Mouse (Mus musculus): ENCODE results near the gene Atg4a-ps. TPM values are rescaled to one million over a fixed set of nuclear protein-coding genes. Genes with fewer than 3 reads are reported as not detected.

Atg4a-ps gene
- polyA plus RNA-seq, 1 experiment from 2014 or later: 0.09 TPM

DNA sequence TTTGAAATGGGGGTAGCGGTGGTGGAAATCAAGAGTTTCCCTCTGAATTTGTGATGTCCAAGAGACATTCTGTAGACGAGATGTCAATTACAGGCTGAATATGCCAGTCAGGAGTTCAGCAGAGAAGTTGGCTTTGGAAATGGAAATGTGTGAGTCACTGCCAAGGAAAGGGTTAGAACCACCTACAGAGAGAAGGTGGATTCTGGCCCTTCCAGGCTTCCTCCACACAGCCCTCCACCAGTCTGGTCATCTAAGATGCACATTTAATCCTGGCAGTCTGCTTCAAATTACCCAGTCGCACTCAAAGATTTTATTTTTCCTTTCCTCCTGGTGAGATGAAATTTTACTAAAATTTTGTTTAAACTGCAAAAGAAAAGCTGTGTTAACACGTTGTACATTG lies 26.2 kb upstream of the Atg4a-ps start:
- no peaks in the 10 kb centered on the region for H3K9me3 ChIP-seq (replicated peaks; ENCODE audit: control insufficient read depth, low read length)
- H3K4me2 ChIP-seq: no peak overlapping the region
- H3K4me3 ChIP-seq (ENCODE audit: low read depth, low read length): no peak overlapping the region
- no peak overlapping the region for H3K9ac ChIP-seq (ENCODE audit: low read depth, low read length)
- no peaks in the 10 kb centered on the region for H3K36me3 ChIP-seq (ENCODE audit: control insufficient read depth, insufficient read depth, low read length)
- H3K27ac ChIP-seq (ENCODE audit: low read depth, low read length): no peak overlapping the region
- H3K4me1 ChIP-seq (ENCODE audit: control insufficient read depth, insufficient read depth, low read length): no peaks in the 10 kb centered on the region; the same call in 1 of the 2 replicates
- ATAC-seq (replicated peaks; ENCODE audit: insufficient number of reproducible peaks, low FRiP score, low TSS enrichment): no peak
- WGBS (ENCODE audit: insufficient replicate concordance): 73% methylated on average over 4 of the region's 4 CpGs
- H3K27me3 ChIP-seq (ENCODE audit: control insufficient read depth, insufficient read depth, low read length): no peaks in the 10 kb centered on the region

- 92% methylated on average over 3 of the region's 3 CpGs for WGBS (ENCODE audit: insufficient replicate concordance)
- H3K9ac ChIP-seq (ENCODE audit: low read depth, low read length): no peak overlapping the region
These were observed 17.5 kb upstream of the Atg4a-ps start for GRCm38 (mm10) chr3:103663385-103663784.

GRCm38 (mm10) chr3:103661714-103662113 lies 15.8 kb upstream of the Atg4a-ps start:
- no peak for ATAC-seq (replicated peaks; ENCODE audit: insufficient number of reproducible peaks, low FRiP score, low TSS enrichment)
- WGBS (ENCODE audit: insufficient replicate concordance): 80% methylated on average over 8 of the region's 8 CpGs
- Histone ChIP-seq H3K36me3 (ENCODE audit: control insufficient read depth, insufficient read depth, low read length) (no peaks in the 10 kb centered on the region), H3K9ac (ENCODE audit: low read depth, low read length) (no peak overlapping the region), H3K9me3 (replicated peaks; ENCODE audit: control insufficient read depth, low read length) (no peaks in the 10 kb centered on the region), H3K27me3 (ENCODE audit: control insufficient read depth, insufficient read depth, low read length) (0 out of 2 replicates have a peak, but pooled peaks cover 3% of the 10 kb centered on the region), H3K4me3 (ENCODE audit: low read depth, low read length) (no peak overlapping the region), H3K27ac (ENCODE audit: low read depth, low read length) (no peak overlapping the region), H3K4me2 (no peak overlapping the region), H3K4me1 (ENCODE audit: control insufficient read depth, insufficient read depth, low read length) (0 out of 2 replicates have a peak, but pooled peaks cover 4% of the 10 kb centered on the region)

More at GRCm38 (mm10) chr3:103663385-103663784, 17.5 kb upstream of the Atg4a-ps start:
- no peaks in the 10 kb centered on the region for H3K36me3 ChIP-seq (ENCODE audit: control insufficient read depth, insufficient read depth, low read length)
- H3K27me3 ChIP-seq (ENCODE audit: control insufficient read depth, insufficient read depth, low read length): 0 out of 2 replicates have a peak, but pooled peaks cover 3% of the 10 kb centered on the region
- no peak for ATAC-seq (replicated peaks; ENCODE audit: insufficient number of reproducible peaks, low FRiP score, low TSS enrichment)
- no peak overlapping the region for H3K4me3 ChIP-seq (ENCODE audit: low read depth, low read length)
- H3K27ac ChIP-seq (ENCODE audit: low read depth, low read length): no peak overlapping the region
- H3K4me2 ChIP-seq: no peak overlapping the region
- no peaks in the 10 kb centered on the region for H3K4me1 ChIP-seq (ENCODE audit: control insufficient read depth, insufficient read depth, low read length)
- H3K9me3 ChIP-seq (replicated peaks; ENCODE audit: control insufficient read depth, low read length): no peaks in the 10 kb centered on the region

DNA sequence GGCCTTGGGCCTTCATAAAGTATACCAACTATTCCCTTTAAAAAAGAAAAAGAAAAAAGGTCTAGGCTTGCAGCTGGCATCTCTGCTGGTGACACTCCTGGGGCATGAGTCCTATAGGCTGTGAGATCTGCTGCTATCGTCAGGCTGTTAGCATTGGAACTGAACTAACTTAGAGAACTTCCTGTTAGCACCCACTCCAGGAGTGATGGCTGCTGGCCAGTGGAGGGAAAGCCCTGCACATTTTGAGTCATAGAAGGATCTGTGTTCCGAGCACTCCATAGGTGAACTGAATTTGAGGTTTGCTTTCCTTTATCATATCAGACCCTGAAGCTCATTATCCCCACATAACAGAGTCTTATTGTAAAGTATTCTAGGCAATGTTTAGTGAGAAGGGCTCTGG lies 14.1 kb upstream of the Atg4a-ps start:
- Histone ChIP-seq H3K4me1 (ENCODE audit: control insufficient read depth, insufficient read depth, low read length) (0 out of 2 replicates have a peak, but pooled peaks cover 4% of the 10 kb centered on the region), H3K9ac (ENCODE audit: low read depth, low read length) (no peak overlapping the region), H3K4me3 (ENCODE audit: low read depth, low read length) (no peak overlapping the region), H3K36me3 (ENCODE audit: control insufficient read depth, insufficient read depth, low read length) (no peaks in the 10 kb centered on the region), H3K27ac (ENCODE audit: low read depth, low read length) (no peak overlapping the region), H3K4me2 (no peak overlapping the region), H3K27me3 (ENCODE audit: control insufficient read depth, insufficient read depth, low read length) (0 out of 2 replicates have a peak, but pooled peaks cover 3% of the 10 kb centered on the region), H3K9me3 (replicated peaks; ENCODE audit: control insufficient read depth, low read length) (no peaks in the 10 kb centered on the region)
- 38% methylated on average over 2 of the region's 2 CpGs for WGBS (ENCODE audit: insufficient replicate concordance)
- ATAC-seq (replicated peaks; ENCODE audit: insufficient number of reproducible peaks, low FRiP score, low TSS enrichment): no peak

GRCm38 (mm10) chr3:103650406-103650805 lies 4.5 kb upstream of the Atg4a-ps start:
- no peak overlapping the region for H3K4me3 ChIP-seq (ENCODE audit: low read depth, low read length)
- WGBS (ENCODE audit: insufficient replicate concordance): 34% methylated on average over 1 of the region's 1 CpGs
- no peak overlapping the region for H3K27ac ChIP-seq (ENCODE audit: low read depth, low read length)
- H3K4me1 ChIP-seq (ENCODE audit: control insufficient read depth, insufficient read depth, low read length): no peaks in the 10 kb centered on the region
- no peak for ATAC-seq (replicated peaks; ENCODE audit: insufficient number of reproducible peaks, low FRiP score, low TSS enrichment)
- no peaks in the 10 kb centered on the region for H3K36me3 ChIP-seq (ENCODE audit: control insufficient read depth, insufficient read depth, low read length)
- H3K4me2 ChIP-seq: no peak overlapping the region
- no peaks in the 10 kb centered on the region for H3K27me3 ChIP-seq (ENCODE audit: control insufficient read depth, insufficient read depth, low read length)
- no peak overlapping the region for H3K9ac ChIP-seq (ENCODE audit: low read depth, low read length)
- H3K9me3 ChIP-seq (replicated peaks; ENCODE audit: control insufficient read depth, low read length): no peaks in the 10 kb centered on the region

GRCm38 (mm10) chr3:103649716-103650115 lies 3.8 kb upstream of the Atg4a-ps start:
- no peak for ATAC-seq (replicated peaks; ENCODE audit: insufficient number of reproducible peaks, low FRiP score, low TSS enrichment)
- H3K27me3 ChIP-seq (ENCODE audit: control insufficient read depth, insufficient read depth, low read length): no peaks in the 10 kb centered on the region
- no peaks in the 10 kb centered on the region for H3K9me3 ChIP-seq (replicated peaks; ENCODE audit: control insufficient read depth, low read length)
- H3K4me1 ChIP-seq (ENCODE audit: control insufficient read depth, insufficient read depth, low read length): no peaks in the 10 kb centered on the region
- no peak overlapping the region for H3K4me2 ChIP-seq
- 80% methylated on average over 6 of the region's 6 CpGs for WGBS (ENCODE audit: insufficient replicate concordance)
- no peak overlapping the region for H3K9ac ChIP-seq (ENCODE audit: low read depth, low read length)
- no peak overlapping the region for H3K27ac ChIP-seq (ENCODE audit: low read depth, low read length)
- no peaks in the 10 kb centered on the region for H3K36me3 ChIP-seq (ENCODE audit: control insufficient read depth, insufficient read depth, low read length)
- no peak overlapping the region for H3K4me3 ChIP-seq (ENCODE audit: low read depth, low read length)

- no peaks in the 10 kb centered on the region for H3K9me3 ChIP-seq (replicated peaks; ENCODE audit: control insufficient read depth, low read length)
- no peaks in the 10 kb centered on the region for H3K4me1 ChIP-seq (ENCODE audit: control insufficient read depth, insufficient read depth, low read length)
- ATAC-seq (replicated peaks; ENCODE audit: insufficient number of reproducible peaks, low FRiP score, low TSS enrichment): no peak
- H3K36me3 ChIP-seq (ENCODE audit: control insufficient read depth, insufficient read depth, low read length): no peaks in the 10 kb centered on the region
- H3K4me3 ChIP-seq (ENCODE audit: low read depth, low read length): no peak overlapping the region
- WGBS (ENCODE audit: insufficient replicate concordance): 77% methylated on average over 4 of the region's 4 CpGs
- H3K27me3 ChIP-seq (ENCODE audit: control insufficient read depth, insufficient read depth, low read length): no peaks in the 10 kb centered on the region
- H3K4me2 ChIP-seq: no peak overlapping the region
- H3K27ac ChIP-seq (ENCODE audit: low read depth, low read length): no peak overlapping the region
- no peak overlapping the region for H3K9ac ChIP-seq (ENCODE audit: low read depth, low read length)
These were observed 2.6 kb upstream of the Atg4a-ps start for GRCm38 (mm10) chr3:103648486-103648885.

GRCm38 (mm10) chr3:103647164-103647867 lies 1.4 kb upstream of the Atg4a-ps start:
- Histone ChIP-seq H3K4me1 (ENCODE audit: control insufficient read depth, insufficient read depth, low read length) (no peaks in the 10 kb centered on the region), H3K9ac (ENCODE audit: low read depth, low read length) (no peak overlapping the region), H3K9me3 (replicated peaks; ENCODE audit: control insufficient read depth, low read length) (no peaks in the 10 kb centered on the region), H3K36me3 (ENCODE audit: control insufficient read depth, insufficient read depth, low read length) (no peaks in the 10 kb centered on the region), H3K4me2 (no peak overlapping the region), H3K27me3 (ENCODE audit: control insufficient read depth, insufficient read depth, low read length) (no peaks in the 10 kb centered on the region), H3K27ac (ENCODE audit: low read depth, low read length) (no peak overlapping the region), H3K4me3 (ENCODE audit: low read depth, low read length) (no peak overlapping the region)
- WGBS (ENCODE audit: insufficient replicate concordance): 63% methylated on average over 11 of the region's 11 CpGs
- ATAC-seq (replicated peaks; ENCODE audit: insufficient number of reproducible peaks, low FRiP score, low TSS enrichment): no peak

DNA sequence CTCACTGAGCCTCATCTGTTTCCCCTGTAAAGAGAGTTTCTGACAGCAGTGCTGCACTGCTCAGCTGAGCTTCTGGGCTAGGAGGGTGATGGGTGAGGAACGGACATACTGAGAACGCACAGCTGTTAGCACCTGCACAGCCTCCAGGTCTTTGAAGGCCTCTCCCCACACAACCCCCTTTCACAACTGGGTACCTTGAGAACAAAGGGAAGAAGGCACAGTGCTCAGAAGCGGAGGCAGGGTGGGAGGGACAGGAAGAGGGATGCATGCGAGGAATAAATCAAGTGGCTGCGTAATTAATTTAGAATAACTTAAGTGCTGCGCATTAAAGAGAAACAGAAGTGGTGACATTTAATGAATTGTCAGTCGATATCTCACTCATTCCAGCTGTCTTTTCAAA lies 4.6 kb downstream of the Atg4a-ps start:
- ATAC-seq (replicated peaks; ENCODE audit: insufficient number of reproducible peaks, low FRiP score, low TSS enrichment): no peak
- H3K36me3 ChIP-seq (ENCODE audit: control insufficient read depth, insufficient read depth, low read length): no peaks in the 10 kb centered on the region
- no peaks in the 10 kb centered on the region for H3K27me3 ChIP-seq (ENCODE audit: control insufficient read depth, insufficient read depth, low read length)
- H3K27ac ChIP-seq (ENCODE audit: low read depth, low read length): no peak overlapping the region
- no peak overlapping the region for H3K9ac ChIP-seq (ENCODE audit: low read depth, low read length)
- H3K9me3 ChIP-seq (replicated peaks; ENCODE audit: control insufficient read depth, low read length): no peaks in the 10 kb centered on the region
- no peak overlapping the region for H3K4me2 ChIP-seq
- H3K4me3 ChIP-seq (ENCODE audit: low read depth, low read length): no peak overlapping the region
- WGBS (ENCODE audit: insufficient replicate concordance): 63% methylated on average over 7 of the region's 7 CpGs
- no peaks in the 10 kb centered on the region for H3K4me1 ChIP-seq (ENCODE audit: control insufficient read depth, insufficient read depth, low read length)

Measured in heart, embryonic 11.5 days (tissue).